Mouse (Mus musculus) testis, postnatal 14 days (tissue): Measurements from ENCODE around the gene Rtn3.
"Not testable (repeated sequence)": the region's sequence is repeated elsewhere in the genome, so short reads cannot be mapped to it uniquely, and the experiment has no call there.

ENCODE experiments used
- DNase-seq: peaks from one replicate; pipeline ENCODE4 v3.0.0; 2021; ENCODE audit warnings: low spot score

The Rtn3 gene

GRCm38 (mm10) chr19:7482599-7483511 is at the start of gene Rtn3:
Rtn3 (minus strand) TSS chr19:7483281.
- DNase-seq = peak; percentile 96

- no peak for DNase-seq
Observed at GRCm38 (mm10) chr19:7531906-7532305, 48.8 kb upstream of the Rtn3 start.

- no peak for DNase-seq
Observed at GRCm38 (mm10) chr19:7528639-7529428, 45.8 kb upstream of the Rtn3 start.

GRCm38 (mm10) chr19:7524879-7525278 is 41.8 kb upstream of the Rtn3 start:
- no peak for DNase-seq

GRCm38 (mm10) chr19:7523781-7524180 is 40.7 kb upstream of the Rtn3 start:
- DNase-seq = no peak

GRCm38 (mm10) chr19:7523292-7523691 is 40.2 kb upstream of the Rtn3 start:
- DNase-seq = no peak

GRCm38 (mm10) chr19:7522856-7523255 is 39.8 kb upstream of the Rtn3 start:
- DNase-seq = no peak

GRCm38 (mm10) chr19:7521619-7522018 is 38.5 kb upstream of the Rtn3 start:
- no peak for DNase-seq

- no peak for DNase-seq
Observed at GRCm38 (mm10) chr19:7516437-7516836, 33.4 kb upstream of the Rtn3 start.

GRCm38 (mm10) chr19:7508026-7508425 is 24.9 kb upstream of the Rtn3 start:
- no peak for DNase-seq

- DNase-seq = no peak
Observed at GRCm38 (mm10) chr19:7506321-7506720, 23.2 kb upstream of the Rtn3 start.

- DNase-seq = no peak
Observed at GRCm38 (mm10) chr19:7502432-7502831, 19.4 kb upstream of the Rtn3 start.

- no peak for DNase-seq
Observed at GRCm38 (mm10) chr19:7500701-7501100, 17.6 kb upstream of the Rtn3 start.

GRCm38 (mm10) chr19:7498816-7499215 is 15.7 kb upstream of the Rtn3 start:
- no peak for DNase-seq

- DNase-seq = not testable (repeated sequence)
Observed at GRCm38 (mm10) chr19:7496070-7496469, 13.0 kb upstream of the Rtn3 start.

GRCm38 (mm10) chr19:7495221-7496038 is 12.3 kb upstream of the Rtn3 start:
- DNase-seq = no peak

GRCm38 (mm10) chr19:7494187-7495015 is 11.3 kb upstream of the Rtn3 start:
- DNase-seq = peak; percentile 97

- no peak for DNase-seq
Observed at GRCm38 (mm10) chr19:7493352-7494186, 10.5 kb upstream of the Rtn3 start, which contains the start of gene Atl3. Atl3 (plus strand) TSS chr19:7494040.

- DNase-seq = no peak
Observed at GRCm38 (mm10) chr19:7492682-7493081, 9.6 kb upstream of the Rtn3 start.

- DNase-seq = no peak
Observed at GRCm38 (mm10) chr19:7491960-7492359, 8.9 kb upstream of the Rtn3 start.
